Mouse (Mus musculus): ENCODE data around the gene Fam122b.

GRCm38 (mm10) chrX:53212485-53212884 is 57.1 kb downstream of the Fam122b start:
- TF ChIP-seq POLR2A (IDR thresholded peaks at IDR 0.05; ENCODE audit: control insufficient read depth, low read depth, low read length) (no peak), CTCF (IDR thresholded peaks at IDR 0.05; ENCODE audit: control insufficient read depth, insufficient read depth, insufficient replicate concordance, low read depth, low read length) (no peak)
